Mouse (Mus musculus) CH12.LX (cell line): ENCODE data around the gene Scarb1. TPM values are rescaled to one million over a fixed set of nuclear protein-coding genes. Genes with fewer than 3 reads are reported as not detected.
A peak's percentile ranks its signal among the peaks of the same experiment; 100 is the strongest.

Experiments
- DNase-seq: peaks from one replicate; pipeline ENCODE4 v3.0.0-alpha.2; 2013; ENCODE audit errors: extremely low read depth
- H3K27ac ChIP-seq: 2 replicates; pipeline ENCODE4 v1.5.1; 2012; ENCODE audit warnings: low read depth, mild to moderate bottlenecking, control low read depth, moderate library complexity; ENCODE audit not compliant: insufficient read depth
- H3K27me3 ChIP-seq: replicated peaks from 2 replicates; pipeline ENCODE3; 2012; ENCODE audit warnings: inconsistent platforms
- H3K36me3 ChIP-seq, 2 experiments: replicated peaks in 1 of 2; 2 replicates each; pipeline versions ENCODE3 to v1.6.1; 2012; ENCODE audit warnings: inconsistent platforms in 1 of 2, low read length in 1 of 2, mild to moderate bottlenecking in 1 of 2, mixed read lengths in 1 of 2, moderate library complexity in 1 of 2; ENCODE audit not compliant: control insufficient read depth in 1 of 2, insufficient read depth in 1 of 2
- H3K4me1 ChIP-seq, 2 experiments: 2 replicates each; pipeline ENCODE4 v1.6.1; 2012; ENCODE audit warnings: inconsistent platforms in 1 of 2, moderate library complexity in 1 of 2; ENCODE audit not compliant: insufficient read depth in 2 of 2, control insufficient read depth in 1 of 2
- H3K4me2 ChIP-seq: 2 replicates; pipeline ENCODE4 v1.6.1; 2012; ENCODE audit warnings: low read depth, mild to moderate bottlenecking, control low read depth; ENCODE audit not compliant: poor library complexity, insufficient read depth, severe bottlenecking
- H3K4me3 ChIP-seq, 3 experiments: fragments of 150-350 bp in 1 of 3; sonication (generic) in 1 of 3; replicated peaks in 1 of 3; 2 replicates each; pipeline versions ENCODE3 to v1.5.1; 2011 to 2012; ENCODE audit warnings: low read depth in 2 of 3, low read length in 2 of 3, mild to moderate bottlenecking in 2 of 3, moderate library complexity in 2 of 3, control low read depth in 1 of 3, improper control_type of control experiment in 1 of 3, inconsistent platforms in 1 of 3, mixed read lengths in 1 of 3; ENCODE audit not compliant: poor library complexity in 1 of 3
- H3K79me2 ChIP-seq: replicated peaks from 2 replicates; pipeline ENCODE4 v1.6.1; 2012; ENCODE audit warnings: mild to moderate bottlenecking, moderate library complexity; ENCODE audit not compliant: control insufficient read depth, poor library complexity, insufficient read depth, severe bottlenecking; ENCODE audit errors: extremely low read depth
- H3K9ac ChIP-seq: 2 replicates; pipeline ENCODE4 v1.6.1; 2012; ENCODE audit warnings: low read depth, mild to moderate bottlenecking, control low read depth, moderate library complexity; ENCODE audit not compliant: insufficient read depth
- H3K9me3 ChIP-seq: replicated peaks from 2 replicates; pipeline ENCODE3; 2012; ENCODE audit warnings: low read length, inconsistent platforms, mixed read lengths
- BHLHE40 ChIP-seq: IDR thresholded peaks from 2 replicates; pipeline ENCODE4 v1.6.1; 2011; ENCODE audit warnings: mild to moderate bottlenecking, low read depth, low read length, improper control_type of control experiment
- CHD1 ChIP-seq: IDR thresholded peaks from 2 replicates; pipeline ENCODE4 v1.6.1; 2012; ENCODE audit warnings: low read depth, low read length, improper control_type of control experiment, inconsistent platforms
- CHD2 ChIP-seq: IDR thresholded peaks from 2 replicates; pipeline ENCODE4 v1.6.1; 2011; ENCODE audit warnings: low read length, improper control_type of control experiment
- CTCF ChIP-seq, 2 experiments: IDR thresholded peaks in 1 of 2; conservative IDR thresholded peaks in 1 of 2; 2 replicates each; pipeline ENCODE4 v1.5.1; 2011 to 2012; ENCODE audit warnings: low read depth in 2 of 2, low read length in 2 of 2, improper control_type of control experiment in 1 of 2, inconsistent platforms in 1 of 2, mild to moderate bottlenecking in 1 of 2, moderate library complexity in 1 of 2
- ELF1 ChIP-seq: IDR thresholded peaks from 2 replicates; pipeline ENCODE4 v1.6.1; 2014; ENCODE audit warnings: low read depth, mild to moderate bottlenecking, inconsistent platforms, low read length, improper control_type of control experiment
- GABPA ChIP-seq: IDR thresholded peaks from 2 replicates; pipeline ENCODE4 v1.6.1; 2012; ENCODE audit warnings: low read depth, low read length, improper control_type of control experiment, inconsistent platforms; ENCODE audit not compliant: insufficient replicate concordance
- HCFC1 ChIP-seq: IDR thresholded peaks from 2 replicates; pipeline ENCODE4 v1.6.1; 2012; ENCODE audit warnings: low read depth, mild to moderate bottlenecking, inconsistent platforms, low read length, improper control_type of control experiment
- JUN ChIP-seq: IDR thresholded peaks from 2 replicates; pipeline ENCODE4 v1.6.1; 2011; ENCODE audit warnings: low read depth, mild to moderate bottlenecking, low read length, improper control_type of control experiment, moderate library complexity; ENCODE audit not compliant: insufficient read depth
- JUND ChIP-seq: conservative IDR thresholded peaks from 2 replicates; pipeline ENCODE4 v1.6.1; 2011; ENCODE audit warnings: low read depth, low read length, improper control_type of control experiment
- KAT2A ChIP-seq: IDR thresholded peaks from 2 replicates; pipeline ENCODE4 v1.6.1; 2012; ENCODE audit warnings: low read length, improper control_type of control experiment, inconsistent platforms; ENCODE audit not compliant: insufficient replicate concordance
- MAX ChIP-seq: IDR thresholded peaks from 2 replicates; pipeline ENCODE4 v1.6.1; 2011; ENCODE audit warnings: low read length, improper control_type of control experiment
- MEF2A ChIP-seq: IDR thresholded peaks from 2 replicates; pipeline ENCODE4 v1.6.1; 2014; ENCODE audit warnings: low read depth, mild to moderate bottlenecking, inconsistent platforms, low read length, improper control_type of control experiment, borderline replicate concordance
- NELFE ChIP-seq: IDR thresholded peaks from 2 replicates; pipeline ENCODE4 v1.6.1; 2011; ENCODE audit warnings: low read depth, low read length, improper control_type of control experiment
- POLR2A ChIP-seq: IDR thresholded peaks from 2 replicates; pipeline ENCODE4 v1.6.1; 2011; ENCODE audit warnings: low read depth, mild to moderate bottlenecking, improper control_type of control experiment, low read length
- RAD21 ChIP-seq: IDR thresholded peaks from 2 replicates; pipeline ENCODE4 v1.6.1; 2011; ENCODE audit warnings: low read depth, mild to moderate bottlenecking, low read length, improper control_type of control experiment, moderate library complexity
- RCOR1 ChIP-seq: conservative IDR thresholded peaks from 2 replicates; pipeline ENCODE4 v1.6.1; 2012; ENCODE audit warnings: low read depth, mild to moderate bottlenecking, inconsistent platforms, low read length, improper control_type of control experiment
- TBP ChIP-seq: conservative IDR thresholded peaks from 2 replicates; pipeline ENCODE4 v1.6.1; 2011; ENCODE audit warnings: low read depth, low read length, improper control_type of control experiment
- TCF12 ChIP-seq: IDR thresholded peaks from 2 replicates; pipeline ENCODE4 v1.6.1; 2014; ENCODE audit warnings: low read depth, mild to moderate bottlenecking, inconsistent platforms, low read length, improper control_type of control experiment
- UBTF ChIP-seq: IDR thresholded peaks from 2 replicates; pipeline ENCODE4 v1.6.1; 2012; ENCODE audit warnings: low read depth, mild to moderate bottlenecking, inconsistent platforms, low read length, improper control_type of control experiment, moderate library complexity
- USF1 ChIP-seq: IDR thresholded peaks from 2 replicates; pipeline ENCODE4 v1.6.1; 2014; ENCODE audit warnings: low read depth, mild to moderate bottlenecking, inconsistent platforms, low read length, improper control_type of control experiment
- USF2 ChIP-seq: conservative IDR thresholded peaks from 2 replicates; pipeline ENCODE4 v1.6.1; 2011; ENCODE audit warnings: low read depth, low read length, improper control_type of control experiment
- ZKSCAN1 ChIP-seq: IDR thresholded peaks from 2 replicates; pipeline ENCODE4 v1.6.1; 2012; ENCODE audit warnings: low read depth, inconsistent platforms, low read length, improper control_type of control experiment, borderline replicate concordance
- ZMIZ1 ChIP-seq: IDR thresholded peaks from 2 replicates; pipeline ENCODE4 v1.6.1; 2012; ENCODE audit warnings: low read depth, mild to moderate bottlenecking, inconsistent platforms, low read length, improper control_type of control experiment
- ZNF384 ChIP-seq: IDR thresholded peaks from 2 replicates; pipeline ENCODE4 v1.6.1; 2012; ENCODE audit warnings: low read depth, low read length, improper control_type of control experiment, inconsistent platforms
- dilution Hi-C: fragments of 300-500 bp; cut with MboI; formaldehyde crosslinking; loops from 2 replicates; pipeline ENCODE4 v1.14.3; 2020; ENCODE audit warnings: low sequenced_read_pairs; ENCODE audit not compliant: extremely low pct_unique_long_range_greater_than_20kb, extremely low pct_ligation_motif_present
- in situ Hi-C: fragments of 300-500 bp; cut with MboI; formaldehyde crosslinking; loops from 3 replicates; pipeline ENCODE4 v1.14.3; 2019; ENCODE audit warnings: low sequenced_read_pairs, low pct_ligation_motif_present, low pct_unique_long_range_greater_than_20kb, mixed read lengths
- polyA plus RNA-seq: library from polyadenylated mRNA; unstranded; fragments of >175 nt; gene quantifications from 2 replicates; pipeline ENCODE4 v1.2.1, GENCODE M21; 2012; ENCODE audit warnings: low read depth; ENCODE audit not compliant: insufficient read length
- total RNA-seq, 2 experiments: library from RNA; depleted of rRNA; stranded (reverse); fragments of 300-350 nt in 1 of 2; fragments of >200 nt in 1 of 2; gene quantifications; 2 replicates each; pipeline ENCODE4 v1.2.3; 2012 to 2014

Gene Scarb1
- total and polyA plus RNA-seq, 3 experiments: 11.6 to 24.7 (median 20.0) TPM

GRCm38 (mm10) chr5:125372027-125372426 lies 31.1 kb upstream of the Scarb1 start:
- Histone ChIP-seq H3K9ac (no peak overlapping the region), H3K79me2 (no peaks in the 10 kb centered on the region), H3K9me3 (peaks cover 15% of the 10 kb centered on the region), H3K4me3 (no peak overlapping the region)
- no peak for TF ChIP-seq UBTF
- TF ChIP-seq, all 38 proteins: peak for 0
- in situ Hi-C loops (loop anchor here (10.0 kb wide), 2 partner anchors 113 to 467 kb away; no protein-coding TSS in a partner anchor), dilution Hi-C loops (no loop called here)
- no peak for DNase-seq
- Histone ChIP-seq H3K4me1 (peaks cover 3 to 23% of the 10 kb centered on the region in 2 experiments; a peak in 3 of 4 replicates), H3K36me3 (no peaks in the 10 kb centered on the region), H3K27me3 (no peaks in the 10 kb centered on the region), H3K27ac (no peak overlapping the region), H3K4me2 (no peak overlapping the region)

GRCm38 (mm10) chr5:125370950-125371693 lies 30.2 kb upstream of the Scarb1 start:
- peaks cover 0 to 14% of the 10 kb centered on the region in 2 experiments; a peak in 2 of 4 replicates for H3K4me1 ChIP-seq
- H3K79me2 ChIP-seq: no peaks in the 10 kb centered on the region
- TF ChIP-seq MEF2A (no peak), TBP (0 out of 2 replicates have a peak, but pooled peaks have one; percentile 35), ZKSCAN1 (no peak), CTCF (conservative IDR thresholded peaks at IDR 0.05 in 1 of 2, IDR thresholded peaks at IDR 0.05 in 1 of 2; ENCODE audit: low read depth in 2 of 2, low read length in 2 of 2) (peak in 1 of 2 experiments; percentile 30; a peak in 2 of 4 replicates), JUND (no peak)
- TF ChIP-seq, all 38 proteins: peak for 2
- no peak overlapping the region for H3K9ac ChIP-seq
- dilution Hi-C loops (no loop called here), in situ Hi-C loops (loop anchor here (10.0 kb wide), 2 partner anchors 114 to 466 kb away; no protein-coding TSS in a partner anchor)
- H3K36me3 ChIP-seq: no peaks in the 10 kb centered on the region
- H3K27ac ChIP-seq: no peak overlapping the region
- H3K4me2 ChIP-seq: no peak overlapping the region
- DNase-seq: no peak
- no peaks in the 10 kb centered on the region for H3K27me3 ChIP-seq
- peaks cover 15% of the 10 kb centered on the region for H3K9me3 ChIP-seq
- no peak overlapping the region for H3K4me3 ChIP-seq

GRCm38 (mm10) chr5:125368568-125368967 lies 27.7 kb upstream of the Scarb1 start:
- in situ Hi-C loops (no loop called here), dilution Hi-C loops (no loop called here)
- Histone ChIP-seq H3K36me3 (no peaks in the 10 kb centered on the region), H3K9me3 (peaks cover 15% of the 10 kb centered on the region), H3K4me2 (no peak overlapping the region), H3K4me1 (peaks cover 0 to 4% of the 10 kb centered on the region in 2 experiments; a peak in 1 of 4 replicates), H3K27me3 (no peaks in the 10 kb centered on the region), H3K27ac (no peak overlapping the region), H3K4me3 (no peak overlapping the region), H3K9ac (no peak overlapping the region), H3K79me2 (no peaks in the 10 kb centered on the region)
- peak; percentile 86 for DNase-seq
- no peak for TF ChIP-seq JUND
- TF ChIP-seq USF2: no peak
- peak; percentile 85 for TF ChIP-seq RAD21
- TF ChIP-seq TBP: no peak
- no peak for TF ChIP-seq KAT2A
- TF ChIP-seq NELFE: no peak
- no peak for TF ChIP-seq RCOR1
- no peak for TF ChIP-seq BHLHE40
- TF ChIP-seq ELF1: no peak
- no peak for TF ChIP-seq JUN
- TF ChIP-seq CHD2: no peak
- no peak for TF ChIP-seq MAX
- no peak for TF ChIP-seq CHD1
- TF ChIP-seq GABPA: no peak
- no peak for TF ChIP-seq ZKSCAN1
- peak; percentile 20; the same call in 1 of the 2 replicates for TF ChIP-seq ZNF384
- no peak for TF ChIP-seq UBTF
- TF ChIP-seq ZMIZ1: no peak
- TF ChIP-seq USF1: no peak
- no peak for TF ChIP-seq HCFC1
- no peak for TF ChIP-seq TCF12
- no peak for TF ChIP-seq POLR2A
